Mouse (Mus musculus): ENCODE measurements at regions not wholly inside any gene's neighbourhood (a gene's known extent, or its start where the extent isn't known, plus 50 kb on each side); places are given as distances from the start of the nearest gene placed in this dataset.

DNA sequence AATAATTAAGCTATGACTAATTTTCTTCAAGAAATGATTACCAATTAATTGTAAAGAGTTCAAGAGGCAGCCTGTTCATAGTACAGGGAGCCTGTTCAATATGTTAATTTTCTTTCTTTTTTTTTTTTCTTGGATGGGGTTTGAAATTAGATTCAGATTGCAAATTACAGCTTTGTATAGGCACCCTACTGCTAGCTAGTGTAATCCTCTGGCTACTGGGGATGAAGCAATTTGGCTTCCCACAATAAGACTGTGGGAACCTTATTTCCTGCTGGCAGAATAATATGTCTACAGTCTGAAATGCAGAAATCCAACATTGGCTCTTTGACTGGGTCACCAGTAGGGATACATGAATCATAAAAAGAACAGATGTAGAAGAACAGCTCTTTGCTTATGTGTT lies 177.4 kb upstream of the Ogfrl1 start:
- ATAC-seq (ENCODE audit: insufficient read depth) (no peak), DNase-seq (ENCODE audit: low read depth in 3 of 3, low spot score in 3 of 3) (no peak)
- no peak overlapping the region for H3K27ac ChIP-seq
- H3K4me3 ChIP-seq (ENCODE audit: insufficient read depth in 1 of 2, low read depth in 2 of 2, low read length in 2 of 2) = no peak overlapping the region
- no peaks in the 10 kb centered on the region for H3K4me1 ChIP-seq (replicated peaks; ENCODE audit: control insufficient read depth in 2 of 2, insufficient read depth in 2 of 2, low read length in 1 of 2)
- no peaks in the 10 kb centered on the region for H3K27me3 ChIP-seq (ENCODE audit: control insufficient read depth, insufficient read depth, low read length)
- no peak overlapping the region for H3K4me2 ChIP-seq (ENCODE audit: low read depth)
- no peaks in the 10 kb centered on the region for H3K36me3 ChIP-seq (replicated peaks; ENCODE audit: control insufficient read depth, insufficient read depth, low read depth)
- TF ChIP-seq EP300 (IDR thresholded peaks at IDR 0.05; ENCODE audit: low read depth) (no peak), CTCF (IDR thresholded peaks at IDR 0.05; ENCODE audit: low read depth) (no peak)
- no peak overlapping the region for H3K9ac ChIP-seq (replicated peaks)
- no peaks in the 10 kb centered on the region for H3K9me3 ChIP-seq (ENCODE audit: control insufficient read depth, low read length)

DNA sequence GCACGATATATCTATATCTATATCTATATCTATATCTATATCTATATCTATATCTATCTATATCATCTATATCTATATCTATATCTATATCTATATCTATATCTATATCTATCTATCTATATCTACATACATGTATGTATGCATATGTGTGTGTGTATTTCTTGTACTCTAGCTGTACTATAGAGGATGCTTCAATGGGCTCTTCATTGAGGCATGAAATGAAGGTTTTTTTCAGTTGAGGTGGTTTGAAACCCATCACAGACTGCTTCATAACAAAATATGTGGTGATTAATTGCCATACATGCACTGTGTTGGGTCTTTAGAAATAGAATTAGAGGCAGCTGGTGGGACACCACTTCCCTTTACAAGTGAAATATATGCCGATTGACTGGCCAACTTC lies 177.9 kb upstream of the Ogfrl1 start:
- H3K36me3 ChIP-seq (replicated peaks; ENCODE audit: control insufficient read depth, insufficient read depth, low read depth) = no peaks in the 10 kb centered on the region
- DNase-seq (ENCODE audit: low read depth in 3 of 3, low spot score in 3 of 3) (no peak), ATAC-seq (ENCODE audit: insufficient read depth) (no peak)
- WGBS (ENCODE audit: insufficient replicate concordance) = 67% methylated on average over 2 of the region's 2 CpGs
- H3K27ac ChIP-seq = no peak overlapping the region
- H3K4me1 ChIP-seq (replicated peaks; ENCODE audit: control insufficient read depth in 2 of 2, insufficient read depth in 2 of 2, low read length in 1 of 2) = no peaks in the 10 kb centered on the region
- H3K9ac ChIP-seq (replicated peaks) = no peak overlapping the region
- no peak overlapping the region for H3K4me3 ChIP-seq (ENCODE audit: insufficient read depth in 1 of 2, low read depth in 2 of 2, low read length in 2 of 2)
- no peaks in the 10 kb centered on the region for H3K27me3 ChIP-seq (ENCODE audit: control insufficient read depth, insufficient read depth, low read length)
- no peak overlapping the region for H3K4me2 ChIP-seq (ENCODE audit: low read depth)
- TF ChIP-seq EP300 (IDR thresholded peaks at IDR 0.05; ENCODE audit: low read depth) (no peak), CTCF (IDR thresholded peaks at IDR 0.05; ENCODE audit: low read depth) (no peak)
- H3K9me3 ChIP-seq (ENCODE audit: control insufficient read depth, low read length) = no peaks in the 10 kb centered on the region

DNA sequence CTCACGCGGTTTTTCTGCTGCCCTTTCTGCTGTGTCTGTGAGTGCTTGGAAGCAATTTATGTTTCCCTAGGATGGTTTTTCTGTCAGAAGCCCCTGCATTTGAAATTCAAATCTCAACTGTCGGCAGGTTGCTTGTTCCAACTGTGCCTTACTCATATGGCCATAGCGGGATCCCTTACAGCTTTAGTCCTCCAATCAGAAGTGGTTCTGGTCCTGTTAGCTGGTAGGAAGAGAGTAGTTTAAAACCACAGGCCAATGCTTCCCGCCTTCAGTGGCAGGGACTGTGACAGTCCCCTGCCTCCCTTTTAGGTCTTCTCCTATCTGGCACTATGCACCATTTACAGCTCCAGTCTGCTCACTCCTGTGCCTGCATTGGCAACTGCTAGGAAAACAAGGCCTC lies 178.6 kb upstream of the Ogfrl1 start:
- ATAC-seq (ENCODE audit: insufficient read depth) = no peak
- 57% methylated on average over 5 of the region's 5 CpGs for WGBS (ENCODE audit: insufficient replicate concordance)
- TF ChIP-seq EP300 (IDR thresholded peaks at IDR 0.05; ENCODE audit: low read depth) (no peak), CTCF (IDR thresholded peaks at IDR 0.05; ENCODE audit: low read depth) (no peak)
- no peaks in the 10 kb centered on the region for H3K36me3 ChIP-seq (replicated peaks; ENCODE audit: control insufficient read depth, insufficient read depth, low read depth)
- no peak overlapping the region for H3K27ac ChIP-seq
- H3K9me3 ChIP-seq (ENCODE audit: control insufficient read depth, low read length) = no peaks in the 10 kb centered on the region
- H3K27me3 ChIP-seq (ENCODE audit: control insufficient read depth, insufficient read depth, low read length) = no peaks in the 10 kb centered on the region
- no peak overlapping the region for H3K9ac ChIP-seq (replicated peaks)
- no peak overlapping the region for H3K4me3 ChIP-seq (ENCODE audit: insufficient read depth in 1 of 2, low read depth in 2 of 2, low read length in 2 of 2)
- no peak for DNase-seq (ENCODE audit: low read depth in 3 of 3, low spot score in 3 of 3)
- H3K4me2 ChIP-seq (ENCODE audit: low read depth) = no peak overlapping the region
- H3K4me1 ChIP-seq (replicated peaks; ENCODE audit: control insufficient read depth in 2 of 2, insufficient read depth in 2 of 2, low read length in 1 of 2) = no peaks in the 10 kb centered on the region

DNA sequence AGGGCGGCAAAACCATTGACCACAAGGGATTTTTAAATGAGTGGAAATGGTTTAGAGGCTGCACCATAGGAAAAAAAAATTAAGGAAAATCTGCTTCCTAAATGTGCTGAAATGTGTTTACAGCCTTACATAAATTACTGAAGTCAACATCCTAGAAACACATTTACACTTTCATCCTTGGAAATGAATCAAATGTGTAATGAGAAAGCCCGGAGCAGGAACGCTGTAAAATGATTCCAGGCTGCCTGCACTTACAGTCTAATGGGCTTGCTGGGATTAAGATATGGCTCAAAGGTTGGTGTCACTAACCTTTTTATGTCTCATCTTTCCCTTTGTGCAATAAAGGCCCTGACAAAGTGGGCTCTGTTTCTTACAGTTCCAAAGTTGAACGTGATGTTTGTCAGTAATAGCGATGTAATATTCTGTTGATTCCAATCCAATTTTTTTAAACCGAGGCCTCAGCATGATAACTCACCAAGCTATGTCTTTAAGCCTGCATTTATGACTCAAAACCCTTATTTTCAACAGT lies 172.1 kb upstream of the B3gat2 start:
- Histone ChIP-seq H3K4me3 (ENCODE audit: insufficient read depth in 1 of 2, low read depth in 2 of 2, low read length in 2 of 2) (no peak overlapping the region), H3K4me2 (ENCODE audit: low read depth) (no peak overlapping the region), H3K9me3 (ENCODE audit: control insufficient read depth, low read length) (no peaks in the 10 kb centered on the region), H3K36me3 (replicated peaks; ENCODE audit: control insufficient read depth, insufficient read depth, low read depth) (no peaks in the 10 kb centered on the region), H3K27ac (no peak overlapping the region), H3K9ac (replicated peaks) (no peak overlapping the region), H3K27me3 (ENCODE audit: control insufficient read depth, insufficient read depth, low read length) (no peaks in the 10 kb centered on the region), H3K4me1 (replicated peaks; ENCODE audit: control insufficient read depth in 2 of 2, insufficient read depth in 2 of 2, low read length in 1 of 2) (no peaks in the 10 kb centered on the region)
- TF ChIP-seq EP300 (IDR thresholded peaks at IDR 0.05; ENCODE audit: low read depth) (no peak), CTCF (IDR thresholded peaks at IDR 0.05; ENCODE audit: low read depth) (no peak)
- DNase-seq (ENCODE audit: low read depth in 3 of 3, low spot score in 3 of 3) (no peak), ATAC-seq (ENCODE audit: insufficient read depth) (no peak)
- WGBS (ENCODE audit: insufficient replicate concordance) = 70% methylated on average over 6 of the region's 6 CpGs

DNA sequence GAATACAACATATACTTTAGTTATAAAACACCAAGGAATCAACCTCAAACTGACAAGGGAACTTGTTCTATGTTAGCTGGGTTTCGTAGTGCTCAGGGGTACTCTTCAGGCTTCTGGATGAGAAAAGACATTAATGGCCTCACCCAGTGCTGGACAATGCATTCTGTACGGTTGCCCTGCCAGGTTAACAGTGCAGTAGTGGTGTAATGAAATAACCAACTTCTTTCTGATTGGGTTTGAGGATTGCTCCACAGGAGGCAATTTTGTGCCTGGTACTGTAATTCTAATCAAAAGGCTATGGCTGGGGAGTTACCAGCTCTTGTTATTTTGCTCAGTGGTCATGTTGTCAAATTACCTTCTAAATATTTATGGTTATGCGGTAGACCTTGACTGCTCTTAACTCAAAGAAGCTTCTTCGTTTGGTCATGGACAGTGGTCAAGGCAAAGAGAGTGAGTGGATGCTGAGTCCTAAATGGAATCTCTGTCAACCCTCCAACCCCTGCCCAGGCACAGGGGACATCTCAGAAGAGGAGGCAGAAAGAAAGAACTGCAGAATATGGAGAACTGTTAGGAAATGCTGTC lies 158.8 kb upstream of the B3gat2 start:
- 51% methylated on average over 4 of the region's 4 CpGs for WGBS (ENCODE audit: insufficient replicate concordance)
- no peaks in the 10 kb centered on the region for H3K9me3 ChIP-seq (ENCODE audit: control insufficient read depth, low read length)
- no peak for ATAC-seq (ENCODE audit: insufficient read depth)

More for the DNA sequence above, 158.8 kb upstream of the B3gat2 start:
- DNase-seq (ENCODE audit: low read depth in 3 of 3, low spot score in 3 of 3) = no peak
- no peaks in the 10 kb centered on the region for H3K4me1 ChIP-seq (replicated peaks; ENCODE audit: control insufficient read depth in 2 of 2, insufficient read depth in 2 of 2, low read length in 1 of 2)
- no peaks in the 10 kb centered on the region for H3K27me3 ChIP-seq (ENCODE audit: control insufficient read depth, insufficient read depth, low read length)
- H3K4me3 ChIP-seq (ENCODE audit: insufficient read depth in 1 of 2, low read depth in 2 of 2, low read length in 2 of 2) = no peak overlapping the region
- no peaks in the 10 kb centered on the region for H3K36me3 ChIP-seq (replicated peaks; ENCODE audit: control insufficient read depth, insufficient read depth, low read depth)
- H3K27ac ChIP-seq = no peak overlapping the region
- TF ChIP-seq CTCF (IDR thresholded peaks at IDR 0.05; ENCODE audit: low read depth) (no peak), EP300 (IDR thresholded peaks at IDR 0.05; ENCODE audit: low read depth) (no peak)
- no peak overlapping the region for H3K9ac ChIP-seq (replicated peaks)
- H3K4me2 ChIP-seq (ENCODE audit: low read depth) = no peak overlapping the region

All from liver, embryonic 14.5 days (tissue).